14 mouse cellular contexts compared by ENCODE assay signal in genomic region chr10:18859632-18860031, GRCm38 (mm10). TPM values are rescaled to one million over a fixed set of nuclear protein-coding genes. Genes with fewer than 3 reads are reported as not detected.
DNase-seq lines count a peak whose midpoint lies in the region; ATAC-seq and TF ChIP-seq lines count a peak whose summit lies in the region.
"Had no signal": no experiment of that assay in that cellular context is flagged by ENCODE, and none has a peak within 500 bp of the region (broad histone marks: within the 10 kb centered on the region; RNA-seq: fewer than 3 reads in every experiment).

No protein-coding gene starts in this region.

- no peak overlapping the region for H3K27ac ChIP-seq in kidney, embryonic 15.5 days
- H3K27ac ChIP-seq in intestine, postnatal 0 days (ENCODE audit: low read depth, low read length), result peak overlapping the region; percentile 73
- H3K27ac ChIP-seq in hindbrain, embryonic 10.5 days, result no peak overlapping the region
- H3K27ac ChIP-seq: gastrocnemius, adult 2 months; hindbrain, embryonic 14.5 days; lung, embryonic 15.5 days had no signal

- no peak overlapping the region for H3K4me2 ChIP-seq in kidney, embryonic 15.5 days
- H3K4me2 ChIP-seq in intestine, postnatal 0 days (replicated peaks; ENCODE audit: low read depth), result no peak overlapping the region; the same call in 1 of the 2 replicates
- H3K4me2 ChIP-seq: hindbrain, embryonic 14.5 days; lung, embryonic 15.5 days had no signal

- H3K4me3 ChIP-seq in kidney, embryonic 15.5 days (replicated peaks), result no peak overlapping the region
- H3K4me3 ChIP-seq in intestine, postnatal 0 days (ENCODE audit: low read depth, low read length), result no peak overlapping the region
- H3K4me3 ChIP-seq in hindbrain, embryonic 10.5 days, result no peak overlapping the region
- H3K4me3 ChIP-seq: gastrocnemius, adult 2 months; lung, embryonic 15.5 days had no signal

- 0 out of 2 replicates have a peak, but pooled peaks have one; percentile 33 for ATAC-seq in kidney, embryonic 15.5 days (replicated peaks; ENCODE audit: low FRiP score)
- ATAC-seq in intestine, postnatal 0 days, result peak; percentile 87
- ATAC-seq: forebrain, postnatal 0 days had no signal

- DNase-seq in kidney, adult 11 months, result no peak
- peak; percentile 24 for DNase-seq in thymus, postnatal 4 days
- DNase-seq in thymus, adult 18-20 months, result no peak
- no peak for DNase-seq in cerebellum, postnatal 4 days (ENCODE audit: low spot score in 2 of 2)
- no peak for DNase-seq in hindbrain, embryonic 10.5 days (ENCODE audit: low spot score)
- DNase-seq: adrenal gland, adult 8-10 months; cerebellum, adult 2 months; forebrain, postnatal 0 days; kidney, adult 2 months had no signal

- TF ChIP-seq CTCF in intestine, postnatal 0 days (IDR thresholded peaks at IDR 0.05; ENCODE audit: low read depth), result peak; percentile 41

- no peaks in the 10 kb centered on the region for H3K36me3 ChIP-seq in kidney, embryonic 15.5 days
- no peaks in the 10 kb centered on the region for H3K36me3 ChIP-seq in intestine, postnatal 0 days (ENCODE audit: control insufficient read depth, insufficient read depth)
- no peaks in the 10 kb centered on the region for H3K36me3 ChIP-seq in hindbrain, embryonic 10.5 days
- H3K36me3 ChIP-seq: lung, embryonic 15.5 days had no signal

- no peaks in the 10 kb centered on the region for H3K9me3 ChIP-seq in kidney, embryonic 15.5 days (replicated peaks)
- no peaks in the 10 kb centered on the region for H3K9me3 ChIP-seq in intestine, postnatal 0 days (ENCODE audit: control insufficient read depth)
- H3K9me3 ChIP-seq in hindbrain, embryonic 10.5 days, result no peaks in the 10 kb centered on the region
- H3K9me3 ChIP-seq: lung, embryonic 15.5 days had no signal

- no peaks in the 10 kb centered on the region for H3K4me1 ChIP-seq in kidney, embryonic 15.5 days
- 0 out of 2 replicates have a peak, but pooled peaks cover 7% of the 10 kb centered on the region for H3K4me1 ChIP-seq in intestine, postnatal 0 days (replicated peaks; ENCODE audit: control insufficient read depth, insufficient read depth, low read length)
- H3K4me1 ChIP-seq in hindbrain, embryonic 10.5 days (replicated peaks), result peaks cover 8% of the 10 kb centered on the region
- H3K4me1 ChIP-seq: lung, embryonic 15.5 days had no signal

- WGBS in kidney, embryonic 15.5 days, result 58% methylated on average over 3 of the region's 3 CpGs
- 35% methylated on average over 3 of the region's 3 CpGs for WGBS in intestine, postnatal 0 days
- WGBS in hindbrain, embryonic 10.5 days, result 58% methylated on average over 3 of the region's 3 CpGs

- H3K9ac ChIP-seq in kidney, embryonic 15.5 days, result no peak overlapping the region
- no peak overlapping the region for H3K9ac ChIP-seq in intestine, postnatal 0 days (ENCODE audit: low read depth, low read length)
- H3K9ac ChIP-seq: forebrain, postnatal 0 days; hindbrain, embryonic 14.5 days; lung, embryonic 15.5 days had no signal

- H3K27me3 ChIP-seq in kidney, embryonic 15.5 days, result no peaks in the 10 kb centered on the region
- no peaks in the 10 kb centered on the region for H3K27me3 ChIP-seq in intestine, postnatal 0 days (replicated peaks; ENCODE audit: control insufficient read depth, insufficient read depth, low read length)
- H3K27me3 ChIP-seq in hindbrain, embryonic 10.5 days (ENCODE audit: insufficient read depth, poor library complexity, severe bottlenecking), result no peaks in the 10 kb centered on the region
- H3K27me3 ChIP-seq: lung, embryonic 15.5 days had no signal

RNA-seq across cellular contexts. Expression of gene Perp, which starts 14.8 kb away (rescaled TPM):
- 17.0 and 18.1 TPM in 2 replicates for polyA plus RNA-seq in kidney, embryonic 15.5 days (2015; fragmentation: Nextera tagmentation; extraction: Ambion mirVana)
- polyA plus RNA-seq in intestine, postnatal 0 days (2015; fragmentation: Nextera tagmentation; extraction: Ambion mirVana), result 223 and 244 TPM in 2 replicates
- polyA plus RNA-seq in hindbrain, embryonic 10.5 days (2016; fragmentation: Nextera tagmentation; extraction: Ambion mirVana), result 15.7 and 18.2 TPM in 2 replicates

Comparison
In these comparisons a context has a peak if more than half of its experiments do, and no peak if none do; other contexts are left out.
1. RNA of gene Perp, which starts 14.8 kb away (polyA plus RNA-seq): 223 to 244 TPM in intestine, postnatal 0 days; 17.0 to 18.1 TPM in kidney, embryonic 15.5 days and 15.7 to 18.2 TPM in hindbrain, embryonic 10.5 days; every median in the first group is over 10 times any median in the second.